Mouse (Mus musculus): Measurements from ENCODE around the gene Dcp1b.
"Not testable (repeated sequence)": the region's sequence is repeated elsewhere in the genome, so short reads cannot be mapped to it uniquely, and the experiment has no call there.

- TF ChIP-seq CTCF, EP300 (IDR thresholded peaks at IDR 0.05; ENCODE audit: low read depth): not testable (repeated sequence)
Observed at GRCm38 (mm10) chr6:119206006-119206405, 31.0 kb downstream of the Dcp1b start.
